Mouse (Mus musculus) myocyte (in vitro differentiated cells): ENCODE measurements around the gene Unc13c. TPM values are rescaled to one million over a fixed set of nuclear protein-coding genes. Genes with fewer than 3 reads are reported as not detected.

Experiments used
- H3K27me3 ChIP-seq: one replicate; pipeline ENCODE4 v1.6.1; 2011; ENCODE audit not compliant: control insufficient read depth, insufficient read depth, insufficient read length
- H3K36me3 ChIP-seq: one replicate; pipeline ENCODE4 v1.6.1; 2011; ENCODE audit not compliant: control insufficient read depth, insufficient read depth
- H3K4me2 ChIP-seq: one replicate; pipeline ENCODE4 v1.6.1; 2011; ENCODE audit warnings: low read depth, control low read depth
- H3K4me3 ChIP-seq: one replicate; pipeline ENCODE4 v1.5.1; 2011; ENCODE audit warnings: mild to moderate bottlenecking, control low read depth, moderate library complexity
- H3K79me2 ChIP-seq: one replicate; pipeline ENCODE4 v1.6.1; 2011; ENCODE audit not compliant: control insufficient read depth, insufficient read depth
- H3ac ChIP-seq: one replicate; pipeline ENCODE4 v1.6.1; 2011; ENCODE audit not compliant: control insufficient read depth, insufficient read length
- CEBPB ChIP-seq: IDR thresholded peaks from 2 replicates; pipeline ENCODE4 v1.6.1; 2011; ENCODE audit warnings: mild to moderate bottlenecking, moderate library complexity; ENCODE audit not compliant: poor library complexity, insufficient read depth, severe bottlenecking
- E2F4 ChIP-seq: IDR thresholded peaks from one replicate; pipeline ENCODE4 v1.6.1; 2011; ENCODE audit warnings: mild to moderate bottlenecking, control low read depth, moderate library complexity; ENCODE audit not compliant: insufficient read depth
- MAX ChIP-seq: IDR thresholded peaks from one replicate; pipeline ENCODE4 v1.6.1; 2011; ENCODE audit warnings: low read depth, mild to moderate bottlenecking, control low read depth
- MYOD1 ChIP-seq, 3 experiments: IDR thresholded peaks; one replicate each; pipeline ENCODE4 v1.6.1; 2011; ENCODE audit warnings: control low read depth in 2 of 3, low read depth in 2 of 3, mild to moderate bottlenecking in 2 of 3, moderate library complexity in 1 of 3; ENCODE audit not compliant: insufficient read length in 2 of 3, control insufficient read depth in 1 of 3
- MYOG ChIP-seq, 3 experiments: IDR thresholded peaks; one replicate each; pipeline ENCODE4 v1.6.1; 2011; ENCODE audit warnings: control low read depth in 2 of 3, low read depth in 2 of 3, mild to moderate bottlenecking in 2 of 3; ENCODE audit not compliant: insufficient read length in 2 of 3, control insufficient read depth in 1 of 3, insufficient read depth in 1 of 3
- POLR2A ChIP-seq: IDR thresholded peaks from one replicate; pipeline ENCODE4 v1.6.1; 2011; ENCODE audit warnings: low read depth, mild to moderate bottlenecking, control low read depth, moderate library complexity; ENCODE audit not compliant: insufficient read length
- POLR2AphosphoS2 ChIP-seq: IDR thresholded peaks from one replicate; pipeline ENCODE4 v1.6.1; 2011; ENCODE audit warnings: low read depth, control low read depth; ENCODE audit not compliant: insufficient read length
- REST ChIP-seq: IDR thresholded peaks from one replicate; pipeline ENCODE4 v1.6.1; 2011; ENCODE audit warnings: mild to moderate bottlenecking, control low read depth, moderate library complexity; ENCODE audit not compliant: insufficient read depth, insufficient read length
- SRF ChIP-seq: IDR thresholded peaks from one replicate; pipeline ENCODE4 v1.6.1; 2011; ENCODE audit warnings: low read depth; ENCODE audit not compliant: control insufficient read depth, insufficient read length
- TCF12 ChIP-seq: IDR thresholded peaks from one replicate; pipeline ENCODE4 v1.6.1; 2011; ENCODE audit warnings: mild to moderate bottlenecking, control low read depth; ENCODE audit not compliant: poor library complexity, insufficient read depth, severe bottlenecking
- TCF3 ChIP-seq: IDR thresholded peaks from one replicate; pipeline ENCODE4 v1.6.1; 2011; ENCODE audit warnings: low read depth, control low read depth; ENCODE audit not compliant: insufficient read length
- USF1 ChIP-seq: IDR thresholded peaks from one replicate; pipeline ENCODE4 v1.6.1; 2011; ENCODE audit warnings: low read depth, mild to moderate bottlenecking, control low read depth, moderate library complexity
- polyA plus RNA-seq: library from polyadenylated mRNA; unstranded; fragments of >200 nt; fragmentation: generic; extraction: Trizol; gene quantifications from one replicate; pipeline ENCODE4 v1.2.1, GENCODE M21; 2012; ENCODE audit warnings: missing spikeins

Gene Unc13c
- polyA plus RNA-seq, 1 experiment: 0.02 TPM

DNA sequence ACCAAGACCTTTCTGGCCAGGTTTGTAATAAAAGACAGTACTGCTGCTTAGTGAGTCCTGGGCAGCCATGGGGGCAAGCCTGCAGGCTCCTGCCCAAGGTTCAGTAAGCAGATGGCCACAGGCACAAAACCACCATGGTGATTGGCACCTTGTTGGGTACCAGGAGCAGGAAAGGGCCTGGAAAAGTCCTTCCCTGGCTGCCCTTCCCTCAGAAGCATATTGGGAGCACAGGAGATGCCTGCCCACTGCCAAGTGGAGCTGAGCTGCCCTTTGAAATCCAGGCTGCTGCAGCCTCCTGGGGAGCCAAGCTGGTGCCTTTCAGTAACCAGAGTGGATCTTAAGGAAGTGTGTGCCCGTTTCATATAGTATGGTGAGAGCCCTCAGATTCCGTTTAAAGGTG lies 41.5 kb downstream of the Unc13c start:
- H3K27me3 ChIP-seq: no peaks in the 10 kb centered on the region
- TF ChIP-seq USF1 (no peak), REST (no peak), MYOD1 (IDR thresholded peaks at IDR 0.05; ENCODE audit: control insufficient read depth in 1 of 3, insufficient read length in 2 of 3, low read depth in 2 of 3) (no peak), POLR2A (no peak), MYOG (IDR thresholded peaks at IDR 0.05; ENCODE audit: control insufficient read depth in 1 of 3, insufficient read depth in 1 of 3, insufficient read length in 2 of 3, low read depth in 2 of 3) (no peak), TCF12 (no peak), TCF3 (no peak), MAX (no peak), CEBPB (no peak), SRF (no peak), POLR2AphosphoS2 (no peak), E2F4 (no peak)
- no peak overlapping the region for H3K4me3 ChIP-seq
- H3K4me2 ChIP-seq: no peak overlapping the region
- no peaks in the 10 kb centered on the region for H3K79me2 ChIP-seq
- no peaks in the 10 kb centered on the region for H3K36me3 ChIP-seq
- no peak overlapping the region for H3ac ChIP-seq

- TF ChIP-seq MAX: no peak
- TF ChIP-seq E2F4: no peak
- TF ChIP-seq MYOG (IDR thresholded peaks at IDR 0.05; ENCODE audit: control insufficient read depth in 1 of 3, insufficient read depth in 1 of 3, insufficient read length in 2 of 3, low read depth in 2 of 3): no peak
- TF ChIP-seq TCF12: no peak
- no peak for TF ChIP-seq POLR2A
- TF ChIP-seq POLR2AphosphoS2: no peak
- no peak for TF ChIP-seq CEBPB
- TF ChIP-seq USF1: no peak
- no peak for TF ChIP-seq TCF3
- no peak for TF ChIP-seq SRF
- no peak for TF ChIP-seq REST
- TF ChIP-seq MYOD1 (IDR thresholded peaks at IDR 0.05; ENCODE audit: control insufficient read depth in 1 of 3, insufficient read length in 2 of 3, low read depth in 2 of 3): no peak
These were observed 46.2 kb downstream of the Unc13c start for GRCm38 (mm10) chr9:73922449-73923115.

DNA sequence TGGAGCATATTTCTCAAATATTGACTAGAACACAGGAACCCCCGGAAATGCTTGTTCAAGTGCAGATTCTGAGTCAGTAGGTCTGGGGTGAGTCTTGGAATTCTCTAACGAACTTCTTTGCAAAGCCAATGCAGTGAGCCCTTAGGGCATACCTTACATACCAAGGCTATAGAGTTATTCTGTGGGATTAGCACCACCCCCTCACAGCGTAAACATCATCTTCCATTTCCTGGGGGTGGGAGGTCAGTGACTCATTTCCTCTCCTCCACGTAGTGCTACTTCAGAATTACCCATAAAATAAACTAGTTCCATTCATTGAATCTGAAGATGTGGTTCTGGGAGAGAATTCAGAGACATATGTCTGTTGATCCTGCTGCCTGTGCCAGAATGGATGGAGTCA lies 62.8 kb downstream of the Unc13c start:
- Histone ChIP-seq H3K4me3 (no peak overlapping the region), H3K27me3 (no peaks in the 10 kb centered on the region), H3K79me2 (no peaks in the 10 kb centered on the region), H3K36me3 (no peaks in the 10 kb centered on the region), H3ac (no peak overlapping the region), H3K4me2 (peak overlapping the region; percentile 3)
- TF ChIP-seq MYOG (IDR thresholded peaks at IDR 0.05; ENCODE audit: control insufficient read depth in 1 of 3, insufficient read depth in 1 of 3, insufficient read length in 2 of 3, low read depth in 2 of 3): no peak
- no peak for TF ChIP-seq E2F4
- TF ChIP-seq POLR2A: no peak
- TF ChIP-seq MYOD1 (IDR thresholded peaks at IDR 0.05; ENCODE audit: control insufficient read depth in 1 of 3, insufficient read length in 2 of 3, low read depth in 2 of 3): no peak

More at GRCm38 (mm10) chr9:73922449-73923115, 46.2 kb downstream of the Unc13c start:
- no peak overlapping the region for H3K4me2 ChIP-seq
- no peaks in the 10 kb centered on the region for H3K79me2 ChIP-seq
- no peaks in the 10 kb centered on the region for H3K27me3 ChIP-seq
- H3ac ChIP-seq: no peak overlapping the region
- no peaks in the 10 kb centered on the region for H3K36me3 ChIP-seq
- H3K4me3 ChIP-seq: no peak overlapping the region

- Histone ChIP-seq H3K36me3 (no peaks in the 10 kb centered on the region), H3K4me2 (no peak overlapping the region), H3K27me3 (no peaks in the 10 kb centered on the region), H3K4me3 (no peak overlapping the region), H3ac (no peak overlapping the region), H3K79me2 (no peaks in the 10 kb centered on the region)
- TF ChIP-seq POLR2AphosphoS2 (no peak), CEBPB (no peak), REST (no peak)
These were observed 70.2 kb downstream of the Unc13c start for GRCm38 (mm10) chr9:73898516-73898915.

DNA sequence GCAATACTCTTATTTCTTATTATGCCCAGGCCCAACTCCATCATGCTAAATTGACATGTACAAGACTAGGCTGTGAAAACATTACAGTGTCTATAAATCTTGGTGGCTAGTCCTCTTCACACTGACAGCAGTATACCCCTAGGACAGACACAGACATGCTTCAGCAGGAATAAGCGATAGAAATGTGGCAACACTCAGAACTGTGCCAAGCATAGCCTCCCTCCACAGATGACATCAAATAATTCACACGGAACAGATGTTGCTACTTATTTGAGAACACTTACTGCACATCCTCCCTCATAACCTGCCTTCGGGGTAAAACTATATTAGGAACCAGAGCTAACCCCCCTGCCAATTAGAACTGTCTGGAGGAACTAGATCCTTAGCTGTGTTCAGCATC lies 72.6 kb downstream of the Unc13c start:
- Histone ChIP-seq H3K4me2 (no peak overlapping the region), H3K36me3 (no peaks in the 10 kb centered on the region), H3ac (no peak overlapping the region), H3K4me3 (no peak overlapping the region), H3K79me2 (no peaks in the 10 kb centered on the region), H3K27me3 (no peaks in the 10 kb centered on the region)
- no peak for TF ChIP-seq E2F4
- no peak for TF ChIP-seq MYOG (IDR thresholded peaks at IDR 0.05; ENCODE audit: control insufficient read depth in 1 of 3, insufficient read depth in 1 of 3, insufficient read length in 2 of 3, low read depth in 2 of 3)
- no peak for TF ChIP-seq POLR2AphosphoS2
- TF ChIP-seq SRF: no peak
- TF ChIP-seq USF1: no peak
- TF ChIP-seq POLR2A: no peak
- TF ChIP-seq CEBPB: no peak
- no peak for TF ChIP-seq TCF12
- no peak for TF ChIP-seq MYOD1 (IDR thresholded peaks at IDR 0.05; ENCODE audit: control insufficient read depth in 1 of 3, insufficient read length in 2 of 3, low read depth in 2 of 3)
- no peak for TF ChIP-seq REST
- TF ChIP-seq TCF3: no peak
- TF ChIP-seq MAX: no peak
